Mouse (Mus musculus) Muller cell, postnatal 12 days (primary cell): ENCODE measurements around the gene Tmem141.

Experiments
- DNase-seq: peaks from one replicate; pipeline ENCODE4 v3.0.0-alpha.2; 2015; ENCODE audit errors: inconsistent ontology term

Gene Tmem141

GRCm38 (mm10) chr2:25577951-25578795 is 43.6 kb downstream of the Tmem141 start:
- peak; percentile 21 for DNase-seq

GRCm38 (mm10) chr2:25576965-25577891 is 44.6 kb downstream of the Tmem141 start:
- no peak for DNase-seq

GRCm38 (mm10) chr2:25576028-25576850 is 45.6 kb downstream of the Tmem141 start:
- no peak for DNase-seq

GRCm38 (mm10) chr2:25575432-25576027 is 46.3 kb downstream of the Tmem141 start:
- DNase-seq: peak; percentile 37

DNA sequence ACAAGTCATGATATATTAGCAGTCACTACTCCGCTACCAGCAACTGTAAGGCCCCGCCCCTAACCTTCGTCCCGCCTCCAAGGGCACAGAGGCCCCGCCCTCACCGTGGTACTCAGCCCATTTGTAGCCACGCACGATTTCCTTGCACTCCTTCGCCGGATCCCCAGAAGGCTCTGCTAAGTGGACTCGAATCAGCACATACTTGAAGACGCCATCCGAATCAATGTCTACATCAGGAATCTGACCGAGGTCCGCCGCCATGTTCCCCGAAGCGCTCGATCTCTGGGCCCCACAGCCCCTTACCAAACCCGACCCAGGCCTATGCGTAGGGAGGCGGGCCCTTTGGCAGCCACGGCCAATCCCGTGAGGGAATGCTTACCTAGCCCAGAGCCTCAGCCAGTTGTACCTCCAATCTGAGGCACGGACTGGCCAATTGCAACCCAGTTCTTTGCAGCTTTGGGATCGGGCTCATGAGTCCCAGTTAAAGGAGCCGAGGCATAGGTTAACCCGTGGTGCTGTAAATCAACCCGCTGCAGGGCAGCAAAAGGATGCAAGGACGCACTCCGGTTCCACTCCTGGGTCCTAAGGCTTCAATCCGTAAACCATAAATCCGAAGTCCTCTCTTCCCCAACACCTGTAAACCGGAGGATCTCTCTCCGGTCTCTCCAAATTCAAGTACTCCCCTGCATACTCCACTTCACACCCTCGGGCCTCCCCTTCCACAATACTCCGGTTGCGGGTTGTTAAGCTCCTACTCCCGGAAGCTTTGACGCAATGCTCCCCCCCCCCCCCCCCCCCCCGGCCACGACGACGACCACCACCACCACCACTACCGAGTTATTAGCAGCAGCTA is 47.0 kb downstream of the Tmem141 start, which contains the start of the genes Mamdc4 and Phpt1:
Gene Mamdc4 (minus strand): TSS at position 267 of the 853 bp plus-strand sequence.
Gene Phpt1 (minus strand): TSS at position 646 of the 853 bp plus-strand sequence.
- DNase-seq: peak; percentile 98

DNA sequence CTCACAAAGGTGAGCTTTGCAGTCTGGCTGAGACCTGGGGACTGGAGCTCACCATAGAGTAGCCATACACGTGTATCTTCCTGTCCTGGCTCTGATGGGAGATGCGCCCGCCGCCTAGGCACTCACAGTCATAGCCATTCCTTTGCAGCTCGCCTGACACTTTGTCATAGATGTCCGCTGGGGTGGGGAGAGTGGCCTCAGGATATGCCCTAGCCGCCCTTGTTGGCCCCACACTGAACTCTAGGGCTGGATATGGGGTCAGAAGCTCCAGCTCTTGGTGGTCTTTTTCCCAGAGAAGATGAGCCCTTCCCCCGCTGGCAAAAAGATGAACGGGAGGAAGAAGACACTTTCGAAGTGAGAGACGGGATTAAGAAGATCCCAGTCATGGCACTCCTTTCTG is 47.7 kb downstream of the Tmem141 start:
- DNase-seq: no peak

GRCm38 (mm10) chr2:25573068-25573467 is 48.7 kb downstream of the Tmem141 start:
- DNase-seq: no peak

GRCm38 (mm10) chr2:25571221-25571620 is 50.6 kb downstream of the Tmem141 start:
- no peak for DNase-seq
